Mouse (Mus musculus): ENCODE measurements at regions not wholly inside any gene's neighbourhood (a gene's known extent, or its start where the extent isn't known, plus 50 kb on each side); places are given as distances from the start of the nearest gene placed in this dataset.

- TF ChIP-seq CTCF (IDR thresholded peaks at IDR 0.05; ENCODE audit: borderline replicate concordance, extremely low read depth, insufficient read depth, insufficient read length) (no peak), POLR2A (IDR thresholded peaks at IDR 0.05; ENCODE audit: borderline replicate concordance, extremely low read depth, insufficient read depth, insufficient read length, poor library complexity, severe bottlenecking) (no peak)
These were observed 55.2 kb upstream of the Meis1 start for GRCm38 (mm10) chr11:19073887-19074564.

Measured in brain, embryonic 14.5 days (tissue).